Comparison of ENCODE assay signal across 8 mouse cellular contexts in the genomic region with DNA sequence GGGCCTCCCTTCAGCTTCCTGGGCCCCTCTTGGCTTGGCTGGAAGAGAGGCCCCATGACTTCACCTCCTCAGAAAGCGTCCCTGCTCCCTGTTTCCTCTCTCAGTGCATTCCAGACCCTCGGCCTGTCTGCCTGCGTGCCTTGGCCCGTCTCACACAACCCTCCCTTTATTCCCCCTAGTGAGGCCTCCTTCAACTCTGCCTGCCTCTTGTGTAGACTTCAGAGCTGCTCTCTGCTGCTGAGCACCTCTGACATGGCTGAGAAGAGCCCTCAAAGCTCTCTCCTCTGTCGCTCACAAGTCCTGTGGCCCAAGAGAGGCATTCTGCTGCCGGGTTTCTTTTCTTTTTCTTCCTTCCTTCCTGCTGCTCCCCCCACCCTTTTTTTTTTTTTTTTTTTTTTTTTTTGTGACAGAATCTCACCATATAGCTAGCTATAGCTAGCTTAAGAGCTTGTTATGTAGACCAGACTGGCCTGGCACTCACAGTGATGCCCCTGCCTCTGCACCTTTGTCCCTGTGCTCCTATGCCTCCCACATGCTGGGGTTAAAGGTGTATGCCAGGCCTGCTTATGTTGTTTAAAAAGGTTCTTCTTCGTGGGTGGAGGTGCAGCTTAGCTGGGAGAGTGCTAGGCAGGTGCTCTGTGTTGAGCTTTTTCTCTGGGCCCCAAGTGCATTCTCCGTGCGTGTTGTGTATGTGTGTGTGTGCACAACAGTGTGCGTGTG. TPM values are rescaled to one million over a fixed set of nuclear protein-coding genes. Genes with fewer than 3 reads are reported as not detected.
DNase-seq lines count a peak whose midpoint lies in the region; ATAC-seq lines count a peak whose summit lies in the region.

No protein-coding gene starts in this region.

- no peak overlapping the region for H3K4me3 ChIP-seq in hindbrain, embryonic 10.5 days
- no peak overlapping the region for H3K4me3 ChIP-seq in lung, embryonic 15.5 days

- peak overlapping the region; percentile 1; the same call in 1 of the 2 replicates for H3K4me2 ChIP-seq in lung, embryonic 15.5 days

- no peaks in the 10 kb centered on the region for H3K36me3 ChIP-seq in hindbrain, embryonic 10.5 days
- no peaks in the 10 kb centered on the region for H3K36me3 ChIP-seq in lung, embryonic 15.5 days

- H3K9ac ChIP-seq in lung, embryonic 15.5 days: no peak overlapping the region

- H3K27ac ChIP-seq in hindbrain, embryonic 10.5 days: peak overlapping the region; percentile 87
- peak overlapping the region; percentile 96 for H3K27ac ChIP-seq in lung, embryonic 15.5 days

- H3K9me3 ChIP-seq in hindbrain, embryonic 10.5 days: no peaks in the 10 kb centered on the region
- H3K9me3 ChIP-seq in lung, embryonic 15.5 days: no peaks in the 10 kb centered on the region

- 48% methylated on average over 10 of the region's 10 CpGs for WGBS in hindbrain, embryonic 10.5 days
- 29% methylated on average over 10 of the region's 10 CpGs for WGBS in lung, embryonic 15.5 days

- no peaks in the 10 kb centered on the region for H3K27me3 ChIP-seq in hindbrain, embryonic 10.5 days (ENCODE audit: insufficient read depth, poor library complexity, severe bottlenecking)
- H3K27me3 ChIP-seq in lung, embryonic 15.5 days: no peaks in the 10 kb centered on the region

- ATAC-seq in lung, embryonic 15.5 days (ENCODE audit: borderline replicate concordance, extremely low read depth, low FRiP score, low TSS enrichment): peak; percentile 83

- peaks cover 49% of the 10 kb centered on the region for H3K4me1 ChIP-seq in hindbrain, embryonic 10.5 days (replicated peaks)
- H3K4me1 ChIP-seq in lung, embryonic 15.5 days: peaks cover 44% of the 10 kb centered on the region

- peak; percentile 41 for DNase-seq in urinary bladder, postnatal 14 days (ENCODE audit: low spot score)
- no peak for DNase-seq in urinary bladder, postnatal 36 days (ENCODE audit: low spot score in 2 of 2)
- peak; percentile 38 for DNase-seq in hindbrain, embryonic 10.5 days (ENCODE audit: low spot score)
- DNase-seq in thymus, postnatal 25 days: peak; percentile 72
- DNase-seq in layer of hippocampus, postnatal 25 days (ENCODE audit: extremely low spot score in 1 of 2, low spot score in 1 of 2): no peak
- DNase-seq in left cerebral cortex, adult 11 months (ENCODE audit: low spot score): no peak
- no peak for DNase-seq in Muller cell, postnatal 12 days (ENCODE audit: inconsistent ontology term)

RNA-seq across cellular contexts. Expression of gene Ccnd3, which starts 22.9 kb away (rescaled TPM):
- polyA plus RNA-seq in hindbrain, embryonic 10.5 days (2016; fragmentation: Nextera tagmentation; extraction: Ambion mirVana): 289 and 330 TPM in 2 replicates
- polyA plus RNA-seq in lung, embryonic 15.5 days (2015; fragmentation: Nextera tagmentation; extraction: Ambion mirVana): 286 and 294 TPM in 2 replicates
- total RNA-seq in layer of hippocampus, postnatal 25 days (2021): 10 to 100 TPM; 30.2 to 39.9 TPM

RNA-seq across cellular contexts. Expression of gene Taf8, which starts 25.6 kb away (rescaled TPM):
- 32.5 and 36.0 TPM in 2 replicates for polyA plus RNA-seq in hindbrain, embryonic 10.5 days (2016; fragmentation: Nextera tagmentation; extraction: Ambion mirVana)
- 25.6 and 32.3 TPM in 2 replicates for polyA plus RNA-seq in lung, embryonic 15.5 days (2015; fragmentation: Nextera tagmentation; extraction: Ambion mirVana)
- total RNA-seq in layer of hippocampus, postnatal 25 days (2021): 10 to 100 TPM; 15.9 to 19.1 TPM

Comparison
In these comparisons a context has a peak if more than half of its experiments do, and no peak if none do; other contexts are left out.
1. DNase-seq: peak in urinary bladder, postnatal 14 days (single experiment), hindbrain, embryonic 10.5 days (single experiment) and thymus, postnatal 25 days (single experiment); none in urinary bladder, postnatal 36 days (0 of 2), layer of hippocampus, postnatal 25 days (0 of 2), left cerebral cortex, adult 11 months (single experiment) and Muller cell, postnatal 12 days (single experiment).